Mouse (Mus musculus): ENCODE data around the gene Blm. TPM values are rescaled to one million over a fixed set of nuclear protein-coding genes. Genes with fewer than 3 reads are reported as not detected.
A peak's percentile ranks its signal among the peaks of the same experiment; 100 is the strongest.

The Blm gene
- polyA plus RNA-seq, 1 experiment from 2014 or later = 12.8 TPM

- no peaks in the 10 kb centered on the region for H3K27me3 ChIP-seq (replicated peaks; ENCODE audit: control insufficient read depth, insufficient read depth, low read length)
- H3K4me2 ChIP-seq (ENCODE audit: low read depth, low read length) = no peak overlapping the region
- no peak overlapping the region for H3K4me3 ChIP-seq (ENCODE audit: low read length)
- 62% methylated on average over 6 of the region's 6 CpGs for WGBS
- no peak overlapping the region for H3K27ac ChIP-seq (ENCODE audit: low read length)
- H3K9me3 ChIP-seq (ENCODE audit: control insufficient read depth, low read length) = no peaks in the 10 kb centered on the region
- H3K4me1 ChIP-seq (ENCODE audit: control insufficient read depth, insufficient read depth, low read length) = peaks cover 13% of the 10 kb centered on the region; the same call in 1 of the 2 replicates
- H3K36me3 ChIP-seq (ENCODE audit: control insufficient read depth, insufficient read depth, low read length) = no peaks in the 10 kb centered on the region
- ATAC-seq = no peak
- H3K9ac ChIP-seq (ENCODE audit: low read depth, low read length) = no peak overlapping the region
These were observed 85.3 kb downstream of the Blm start for GRCm38 (mm10) chr7:80449620-80450091.

- 95% methylated on average over 8 of the region's 8 CpGs for WGBS
- peaks cover 23% of the 10 kb centered on the region; the same call in 1 of the 2 replicates for H3K4me1 ChIP-seq (ENCODE audit: control insufficient read depth, insufficient read depth, low read length)
- no peaks in the 10 kb centered on the region for H3K9me3 ChIP-seq (ENCODE audit: control insufficient read depth, low read length)
- H3K36me3 ChIP-seq (ENCODE audit: control insufficient read depth, insufficient read depth, low read length) = no peaks in the 10 kb centered on the region
- no peaks in the 10 kb centered on the region for H3K27me3 ChIP-seq (replicated peaks; ENCODE audit: control insufficient read depth, insufficient read depth, low read length)
- H3K9ac ChIP-seq (ENCODE audit: low read depth, low read length) = no peak overlapping the region
- H3K27ac ChIP-seq (ENCODE audit: low read length) = no peak overlapping the region
- H3K4me3 ChIP-seq (ENCODE audit: low read length) = no peak overlapping the region
- no peak for ATAC-seq
- H3K4me2 ChIP-seq (ENCODE audit: low read depth, low read length) = no peak overlapping the region
These were observed 87.6 kb downstream of the Blm start for GRCm38 (mm10) chr7:80447336-80447735.

GRCm38 (mm10) chr7:80446221-80446878 lies 88.6 kb downstream of the Blm start:
- no peaks in the 10 kb centered on the region for H3K9me3 ChIP-seq (ENCODE audit: control insufficient read depth, low read length)

GRCm38 (mm10) chr7:80445492-80445891 lies 89.4 kb downstream of the Blm start:
- no peak overlapping the region for H3K9ac ChIP-seq (ENCODE audit: low read depth, low read length)
- no peak overlapping the region for H3K27ac ChIP-seq (ENCODE audit: low read length)
- H3K36me3 ChIP-seq (ENCODE audit: control insufficient read depth, insufficient read depth, low read length) = no peaks in the 10 kb centered on the region
- H3K4me3 ChIP-seq (ENCODE audit: low read length) = no peak overlapping the region
- H3K4me1 ChIP-seq (ENCODE audit: control insufficient read depth, insufficient read depth, low read length) = peaks cover 23% of the 10 kb centered on the region; the same call in 1 of the 2 replicates
- WGBS = 42% methylated on average over 6 of the region's 6 CpGs
- no peaks in the 10 kb centered on the region for H3K27me3 ChIP-seq (replicated peaks; ENCODE audit: control insufficient read depth, insufficient read depth, low read length)
- ATAC-seq = peak; percentile 48
- no peaks in the 10 kb centered on the region for H3K9me3 ChIP-seq (ENCODE audit: control insufficient read depth, low read length)
- H3K4me2 ChIP-seq (ENCODE audit: low read depth, low read length) = no peak overlapping the region

More at GRCm38 (mm10) chr7:80446221-80446878, 88.6 kb downstream of the Blm start:
- Histone ChIP-seq H3K36me3 (ENCODE audit: control insufficient read depth, insufficient read depth, low read length) (no peaks in the 10 kb centered on the region), H3K9ac (ENCODE audit: low read depth, low read length) (no peak overlapping the region), H3K4me2 (ENCODE audit: low read depth, low read length) (no peak overlapping the region), H3K4me3 (ENCODE audit: low read length) (no peak overlapping the region), H3K27me3 (replicated peaks; ENCODE audit: control insufficient read depth, insufficient read depth, low read length) (no peaks in the 10 kb centered on the region), H3K4me1 (ENCODE audit: control insufficient read depth, insufficient read depth, low read length) (peaks cover 23% of the 10 kb centered on the region; the same call in 1 of the 2 replicates), H3K27ac (ENCODE audit: low read length) (no peak overlapping the region)
- ATAC-seq = no peak
- WGBS = 67% methylated on average over 7 of the region's 7 CpGs

- no peaks in the 10 kb centered on the region for H3K36me3 ChIP-seq (ENCODE audit: control insufficient read depth, insufficient read depth, low read length)
- no peak overlapping the region for H3K4me3 ChIP-seq (ENCODE audit: low read length)
- 49% methylated on average over 17 of the region's 17 CpGs for WGBS
- H3K9ac ChIP-seq (ENCODE audit: low read depth, low read length) = no peak overlapping the region
- H3K27ac ChIP-seq (ENCODE audit: low read length) = no peak overlapping the region
- peak; percentile 52; the same call in 1 of the 2 replicates for ATAC-seq
- no peaks in the 10 kb centered on the region for H3K9me3 ChIP-seq (ENCODE audit: control insufficient read depth, low read length)
- no peak overlapping the region for H3K4me2 ChIP-seq (ENCODE audit: low read depth, low read length)
- peaks cover 23% of the 10 kb centered on the region; the same call in 1 of the 2 replicates for H3K4me1 ChIP-seq (ENCODE audit: control insufficient read depth, insufficient read depth, low read length)
- H3K27me3 ChIP-seq (replicated peaks; ENCODE audit: control insufficient read depth, insufficient read depth, low read length) = no peaks in the 10 kb centered on the region
These were observed 90.3 kb downstream of the Blm start for GRCm38 (mm10) chr7:80444401-80445249.

GRCm38 (mm10) chr7:80443124-80443523 lies 91.8 kb downstream of the Blm start:
- no peak for ATAC-seq

GRCm38 (mm10) chr7:80441986-80442904 lies 92.7 kb downstream of the Blm start:
- no peak overlapping the region for H3K27ac ChIP-seq (ENCODE audit: low read length)
- H3K36me3 ChIP-seq (ENCODE audit: control insufficient read depth, insufficient read depth, low read length) = no peaks in the 10 kb centered on the region
- peaks cover 23% of the 10 kb centered on the region; the same call in 1 of the 2 replicates for H3K4me1 ChIP-seq (ENCODE audit: control insufficient read depth, insufficient read depth, low read length)
- no peaks in the 10 kb centered on the region for H3K9me3 ChIP-seq (ENCODE audit: control insufficient read depth, low read length)
- H3K4me3 ChIP-seq (ENCODE audit: low read length) = no peak overlapping the region
- no peaks in the 10 kb centered on the region for H3K27me3 ChIP-seq (replicated peaks; ENCODE audit: control insufficient read depth, insufficient read depth, low read length)
- ATAC-seq = no peak
- H3K9ac ChIP-seq (ENCODE audit: low read depth, low read length) = no peak overlapping the region
- H3K4me2 ChIP-seq (ENCODE audit: low read depth, low read length) = no peak overlapping the region
- WGBS = 70% methylated on average over 11 of the region's 11 CpGs

More at GRCm38 (mm10) chr7:80443124-80443523, 91.8 kb downstream of the Blm start:
- Histone ChIP-seq H3K36me3 (ENCODE audit: control insufficient read depth, insufficient read depth, low read length) (no peaks in the 10 kb centered on the region), H3K4me1 (ENCODE audit: control insufficient read depth, insufficient read depth, low read length) (peaks cover 23% of the 10 kb centered on the region; the same call in 1 of the 2 replicates), H3K4me3 (ENCODE audit: low read length) (no peak overlapping the region), H3K27me3 (replicated peaks; ENCODE audit: control insufficient read depth, insufficient read depth, low read length) (no peaks in the 10 kb centered on the region), H3K27ac (ENCODE audit: low read length) (no peak overlapping the region), H3K9me3 (ENCODE audit: control insufficient read depth, low read length) (no peaks in the 10 kb centered on the region), H3K9ac (ENCODE audit: low read depth, low read length) (no peak overlapping the region), H3K4me2 (ENCODE audit: low read depth, low read length) (no peak overlapping the region)
- WGBS = 84% methylated on average over 3 of the region's 3 CpGs

- H3K9me3 ChIP-seq (ENCODE audit: control insufficient read depth, low read length) = no peaks in the 10 kb centered on the region
- no peak for ATAC-seq
- WGBS = 49% methylated on average over 4 of the region's 4 CpGs
- no peak overlapping the region for H3K4me3 ChIP-seq (ENCODE audit: low read length)
- H3K27ac ChIP-seq (ENCODE audit: low read length) = no peak overlapping the region
- no peaks in the 10 kb centered on the region for H3K27me3 ChIP-seq (replicated peaks; ENCODE audit: control insufficient read depth, insufficient read depth, low read length)
- peaks cover 18% of the 10 kb centered on the region; the same call in 1 of the 2 replicates for H3K4me1 ChIP-seq (ENCODE audit: control insufficient read depth, insufficient read depth, low read length)
- H3K4me2 ChIP-seq (ENCODE audit: low read depth, low read length) = no peak overlapping the region
- H3K36me3 ChIP-seq (ENCODE audit: control insufficient read depth, insufficient read depth, low read length) = no peaks in the 10 kb centered on the region
- H3K9ac ChIP-seq (ENCODE audit: low read depth, low read length) = no peak overlapping the region
These were observed 94.2 kb downstream of the Blm start for GRCm38 (mm10) chr7:80440685-80441084.

Measured in intestine, embryonic 16.5 days (tissue).